In the genomic region with DNA sequence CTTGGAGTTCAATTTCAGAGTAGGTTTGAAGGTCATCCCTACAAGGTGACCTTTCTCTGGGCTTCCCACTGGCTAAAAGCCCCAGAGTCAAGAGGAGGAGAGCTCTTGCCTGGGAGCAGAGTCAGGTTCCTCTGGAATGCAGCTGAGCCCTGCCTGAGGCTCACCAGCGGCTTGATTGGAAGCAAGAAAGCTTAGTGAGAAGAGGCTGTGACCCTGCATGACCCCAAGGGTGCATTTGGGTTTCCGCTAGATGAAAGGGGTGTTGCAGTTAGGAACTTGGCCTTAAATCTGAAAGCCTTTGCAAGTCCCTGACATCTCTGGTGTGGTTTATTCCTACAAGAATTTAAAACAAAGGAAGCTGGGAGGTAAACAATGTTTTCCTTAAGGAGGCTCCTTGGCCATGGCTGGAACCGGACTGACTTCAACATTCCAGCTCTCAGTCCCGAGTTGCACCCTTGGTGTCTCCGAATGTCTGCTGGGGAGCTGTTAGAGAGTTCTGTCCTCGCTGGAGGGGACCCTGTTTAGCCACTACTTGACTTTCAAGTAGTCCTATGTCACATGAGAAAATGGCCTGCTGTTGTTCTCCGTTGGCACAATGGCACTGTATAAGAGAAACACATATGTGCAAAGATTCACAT, we compare ENCODE assay signal across 15 mouse cellular contexts. TPM values are rescaled to one million over a fixed set of nuclear protein-coding genes. Genes with fewer than 3 reads are reported as not detected.
DNase-seq lines count a peak whose midpoint lies in the region; ATAC-seq and TF ChIP-seq lines count a peak whose summit lies in the region.
"Had no signal": no experiment of that assay in that cellular context is flagged by ENCODE, and none has a peak within 500 bp of the region (broad histone marks: within the 10 kb centered on the region; RNA-seq: fewer than 3 reads in every experiment).

No protein-coding gene starts in this region.

- no peak for TF ChIP-seq CTCF in kidney, postnatal 0 days (IDR thresholded peaks at IDR 0.05; ENCODE audit: low read depth)

- peak; percentile 61 for DNase-seq in kidney, postnatal 0 days (ENCODE audit: low spot score)
- DNase-seq in kidney, adult 9 months = no peak
- peak; percentile 77 for DNase-seq in ZHBTc4 (ENCODE audit: low read depth, low spot score)
- DNase-seq in embryonic facial prominence, embryonic 10.5 days (ENCODE audit: low spot score) = peak; percentile 59
- peak; percentile 40 for DNase-seq in lung, postnatal 14 days
- no peak for DNase-seq in heart, adult 18-20 months
- DNase-seq in heart, postnatal 10 days = no peak
- DNase-seq in adrenal gland, postnatal 4 days (ENCODE audit: low spot score in 2 of 2) = no peak
- DNase-seq: cerebellum, adult 2 months had no signal

- H3K36me3 ChIP-seq in kidney, postnatal 0 days (ENCODE audit: insufficient read depth, low read length) = no peaks in the 10 kb centered on the region
- peaks cover 43% of the 10 kb centered on the region for H3K36me3 ChIP-seq in embryonic facial prominence, embryonic 10.5 days (replicated peaks)
- H3K36me3 ChIP-seq: forebrain, embryonic 10.5 days; heart, embryonic 15.5 days; hindbrain, embryonic 15.5 days; liver, embryonic 12.5 days had no signal

- 0 out of 2 replicates have a peak, but pooled peaks cover 7% of the 10 kb centered on the region for H3K4me1 ChIP-seq in kidney, postnatal 0 days (replicated peaks; ENCODE audit: insufficient read depth, low read length)
- peaks cover 30% of the 10 kb centered on the region for H3K4me1 ChIP-seq in embryonic facial prominence, embryonic 10.5 days
- H3K4me1 ChIP-seq: hindbrain, embryonic 15.5 days; liver, embryonic 12.5 days had no signal

- ATAC-seq in kidney, postnatal 0 days (replicated peaks; ENCODE audit: low FRiP score, low read depth) = no peak
- ATAC-seq: liver, embryonic 12.5 days had no signal

- intact Hi-C loops in heart, postnatal 10 days (cut with DNase I) = no loop called here

- 54% methylated on average over 7 of the region's 7 CpGs for WGBS in kidney, postnatal 0 days
- WGBS in embryonic facial prominence, embryonic 10.5 days = 56% methylated on average over 7 of the region's 7 CpGs

- no peak overlapping the region for H3K4me2 ChIP-seq in kidney, postnatal 0 days (ENCODE audit: low read length)
- H3K4me2 ChIP-seq: embryonic facial prominence, embryonic 12.5 days; heart, embryonic 15.5 days; hindbrain, embryonic 15.5 days; liver, embryonic 12.5 days had no signal

- no peaks in the 10 kb centered on the region for H3K27me3 ChIP-seq in kidney, postnatal 0 days (ENCODE audit: insufficient read depth, low read length)
- no peaks in the 10 kb centered on the region for H3K27me3 ChIP-seq in embryonic facial prominence, embryonic 10.5 days (replicated peaks; ENCODE audit: low read depth, poor library complexity, severe bottlenecking)
- H3K27me3 ChIP-seq: embryonic facial prominence, embryonic 12.5 days; heart, embryonic 15.5 days; hindbrain, embryonic 15.5 days; liver, embryonic 12.5 days had no signal

- H3K9ac ChIP-seq in kidney, postnatal 0 days (ENCODE audit: low read depth, low read length) = no peak overlapping the region
- H3K9ac ChIP-seq: embryonic facial prominence, embryonic 12.5 days; heart, embryonic 15.5 days; hindbrain, embryonic 15.5 days; liver, embryonic 12.5 days had no signal

- no peaks in the 10 kb centered on the region for H3K9me3 ChIP-seq in kidney, postnatal 0 days (replicated peaks; ENCODE audit: low read length)
- H3K9me3 ChIP-seq in embryonic facial prominence, embryonic 10.5 days = no peaks in the 10 kb centered on the region
- H3K9me3 ChIP-seq: embryonic facial prominence, embryonic 12.5 days; forebrain, embryonic 10.5 days; heart, embryonic 15.5 days; hindbrain, embryonic 15.5 days; liver, embryonic 12.5 days had no signal

- no peak overlapping the region for H3K27ac ChIP-seq in kidney, postnatal 0 days
- H3K27ac ChIP-seq in embryonic facial prominence, embryonic 10.5 days (replicated peaks) = peak overlapping the region; percentile 37
- H3K27ac ChIP-seq: embryonic facial prominence, embryonic 12.5 days; forebrain, embryonic 10.5 days; heart, embryonic 15.5 days; hindbrain, embryonic 15.5 days; liver, embryonic 12.5 days had no signal

- no peak overlapping the region for H3K4me3 ChIP-seq in kidney, postnatal 0 days (replicated peaks; ENCODE audit: low read depth, low read length)
- no peak overlapping the region for H3K4me3 ChIP-seq in embryonic facial prominence, embryonic 10.5 days
- H3K4me3 ChIP-seq: embryonic facial prominence, embryonic 12.5 days; forebrain, embryonic 10.5 days; heart, embryonic 15.5 days; hindbrain, embryonic 15.5 days; liver, embryonic 12.5 days had no signal

RNA-seq across cellular contexts. Expression of a gene that starts 8.6 kb away (rescaled TPM):
- polyA plus RNA-seq in kidney, postnatal 0 days (2015; fragmentation: Nextera tagmentation; extraction: Ambion mirVana) = 10.0 and 10.7 TPM in 2 replicates
- 18.8 and 19.1 TPM in 2 replicates for polyA plus RNA-seq in embryonic facial prominence, embryonic 10.5 days (2016; fragmentation: Nextera tagmentation; extraction: Ambion mirVana)
- 1 to 10 TPM; 2.2 to 2.3 TPM for total RNA-seq in heart, adult 18-20 months (2021)
- under 1 TPM; 0.24 to 0.37 TPM for total RNA-seq in heart, postnatal 10 days (2021)
- total RNA-seq in adrenal gland, postnatal 4 days (2021) = 10 to 100 TPM; 12.2 to 13.7 TPM
- total RNA-seq: megakaryocyte-erythroid progenitor cell, adult 5-6 weeks had no signal

Comparison
In these comparisons a context has a peak if more than half of its experiments do, and no peak if none do; other contexts are left out.
1. DNase-seq: peak in kidney, postnatal 0 days (single experiment), ZHBTc4 (single experiment), embryonic facial prominence, embryonic 10.5 days (single experiment) and lung, postnatal 14 days (single experiment); none in kidney, adult 9 months (single experiment), heart, adult 18-20 months (0 of 2), heart, postnatal 10 days (0 of 2) and adrenal gland, postnatal 4 days (0 of 2).
2. RNA of a gene that starts 8.6 kb away (total RNA-seq): 12.2 to 13.7 TPM in adrenal gland, postnatal 4 days; 2.2 to 2.3 TPM in heart, adult 18-20 months and 0.24 to 0.37 TPM in heart, postnatal 10 days; every median in the first group is over 4 times any median in the second.